Mouse (Mus musculus) activated CD4-positive, CD25-positive, alpha-beta regulatory T cell, adult 4 months (primary cell): ENCODE results near the gene Pcgf6. TPM values are rescaled to one million over a fixed set of nuclear protein-coding genes. Genes with fewer than 3 reads are reported as not detected.
"Not testable (repeated sequence)": the region's sequence is repeated elsewhere in the genome, so short reads cannot be mapped to it uniquely, and the experiment has no call there.

ENCODE experiments used
- ATAC-seq: one replicate; pipeline ENCODE4 v1.8.0; 2017
- polyA plus RNA-seq, 2 experiments: library from polyadenylated mRNA; unstranded; fragments of 100-300 nt; shearing (Covaris generic); gene quantifications; one replicate each; pipeline ENCODE4 v1.2.1; 2017

Gene Pcgf6
- polyA plus RNA-seq, 2 experiments from 2014 or later, result 6.5 to 8.6 TPM

GRCm38 (mm10) chr19:47024954-47025353 lies 25.8 kb downstream of the Pcgf6 start:
- ATAC-seq, result no peak

GRCm38 (mm10) chr19:47023546-47023945 lies 27.2 kb downstream of the Pcgf6 start:
- no peak for ATAC-seq

- no peak for ATAC-seq
These were observed 28.0 kb downstream of the Pcgf6 start for GRCm38 (mm10) chr19:47022709-47023108.

GRCm38 (mm10) chr19:47019326-47019725 lies 31.4 kb downstream of the Pcgf6 start:
- ATAC-seq, result no peak

GRCm38 (mm10) chr19:47018330-47018729 lies 32.4 kb downstream of the Pcgf6 start:
- no peak for ATAC-seq

GRCm38 (mm10) chr19:47017831-47018230 lies 32.9 kb downstream of the Pcgf6 start:
- no peak for ATAC-seq

- no peak for ATAC-seq
These were observed 34.2 kb downstream of the Pcgf6 start for GRCm38 (mm10) chr19:47016487-47016886.

GRCm38 (mm10) chr19:47015965-47016364 lies 34.7 kb downstream of the Pcgf6 start:
- ATAC-seq, result no peak

GRCm38 (mm10) chr19:47015396-47015795 lies 35.3 kb downstream of the Pcgf6 start:
- ATAC-seq, result no peak

- no peak for ATAC-seq
These were observed 36.0 kb downstream of the Pcgf6 start, which contains the start of the genes Ina and Nt5c2 for GRCm38 (mm10) chr19:47014447-47015381. TSS of gene Ina (plus strand) at chr19:47014698. TSS of gene Nt5c2 (minus strand) at chr19:47015153.

GRCm38 (mm10) chr19:47014159-47014446 lies 36.6 kb downstream of the Pcgf6 start:
- no peak for ATAC-seq

GRCm38 (mm10) chr19:47013340-47014158 lies 37.2 kb downstream of the Pcgf6 start:
- no peak for ATAC-seq

GRCm38 (mm10) chr19:47012521-47013130 lies 38.1 kb downstream of the Pcgf6 start:
- no peak for ATAC-seq

GRCm38 (mm10) chr19:47009943-47010342 lies 40.8 kb downstream of the Pcgf6 start:
- ATAC-seq, result no peak

GRCm38 (mm10) chr19:47009420-47009819 lies 41.3 kb downstream of the Pcgf6 start:
- no peak for ATAC-seq

- no peak for ATAC-seq
These were observed 44.4 kb downstream of the Pcgf6 start for GRCm38 (mm10) chr19:47006321-47006720.

- ATAC-seq, result no peak
These were observed 44.8 kb downstream of the Pcgf6 start for GRCm38 (mm10) chr19:47005873-47006272.

GRCm38 (mm10) chr19:47003742-47004511 lies 46.8 kb downstream of the Pcgf6 start:
- no peak for ATAC-seq

GRCm38 (mm10) chr19:47000357-47000756 lies 50.3 kb downstream of the Pcgf6 start:
- not testable (repeated sequence) for ATAC-seq

GRCm38 (mm10) chr19:46999753-47000152 lies 51.0 kb downstream of the Pcgf6 start:
- no peak for ATAC-seq

GRCm38 (mm10) chr19:46998953-46999352 lies 51.8 kb downstream of the Pcgf6 start:
- ATAC-seq, result no peak

- no peak for ATAC-seq
These were observed 52.4 kb downstream of the Pcgf6 start for GRCm38 (mm10) chr19:46998168-46998870.
